Mouse (Mus musculus): ENCODE measurements around the gene Ap4b1. TPM values are rescaled to one million over a fixed set of nuclear protein-coding genes. Genes with fewer than 3 reads are reported as not detected.
"Not testable (repeated sequence)": the region's sequence is repeated elsewhere in the genome, so short reads cannot be mapped to it uniquely, and the experiment has no call there.

Ap4b1 gene
- polyA plus RNA-seq, 1 experiment from 2014 or later: 23.5 TPM

DNA sequence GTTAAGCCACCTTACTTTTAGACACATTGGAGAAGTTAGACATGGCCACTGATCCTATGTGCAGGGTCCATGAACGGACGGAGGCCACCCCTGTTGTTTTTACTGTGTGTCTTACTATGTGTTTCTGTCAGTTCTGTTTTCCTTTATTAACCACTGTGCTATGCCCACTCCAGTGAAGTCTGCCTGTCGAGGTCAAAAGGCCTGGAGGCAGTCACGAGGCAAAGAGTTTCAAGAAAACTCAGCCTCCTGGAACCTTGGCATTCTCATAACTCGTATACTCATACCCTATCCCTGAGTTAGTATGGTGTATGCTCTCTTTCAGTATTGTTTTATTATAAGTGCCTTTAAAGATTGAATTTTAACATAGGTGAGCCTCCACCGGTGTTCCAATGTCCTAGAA is 30.4 kb downstream of the Ap4b1 start:
- Histone ChIP-seq H3K36me3 (no peaks in the 10 kb centered on the region), H3K4me2 (replicated peaks) (no peak overlapping the region), H3K27me3 (no peaks in the 10 kb centered on the region), H3K4me3 (no peak overlapping the region), H3K9me3 (no peaks in the 10 kb centered on the region), H3K4me1 (no peaks in the 10 kb centered on the region), H3K27ac (replicated peaks) (no peak overlapping the region), H3K9ac (replicated peaks) (no peak overlapping the region)
- ATAC-seq (replicated peaks): no peak
- 88% methylated on average over 6 of the region's 6 CpGs for WGBS

DNA sequence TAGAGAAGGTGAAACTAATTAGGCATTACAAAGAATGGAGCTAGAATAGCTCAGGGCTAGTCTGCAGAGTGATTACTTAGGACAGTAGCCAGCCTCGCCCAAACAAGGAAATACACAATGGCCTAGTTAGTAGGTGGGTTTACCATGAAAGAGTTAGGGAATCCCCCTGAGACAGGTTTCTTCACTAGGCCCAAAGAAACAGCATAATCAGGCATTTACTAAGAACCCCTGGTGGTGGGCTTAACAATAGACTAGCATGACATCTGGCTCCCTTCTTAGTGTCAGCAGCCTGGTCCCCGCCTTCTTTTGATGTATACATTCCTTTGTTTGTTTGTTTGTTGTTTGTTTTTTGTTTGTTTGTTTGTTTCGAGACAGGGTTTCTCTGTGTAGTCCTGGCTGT is 30.9 kb downstream of the Ap4b1 start:
- H3K9me3 ChIP-seq; H3K9ac ChIP-seq (replicated peaks); H3K27me3 ChIP-seq; H3K4me3 ChIP-seq; H3K4me1 ChIP-seq; H3K4me2 ChIP-seq (replicated peaks); H3K27ac ChIP-seq (replicated peaks); ATAC-seq (replicated peaks); H3K36me3 ChIP-seq: not testable (repeated sequence)
- WGBS: 78% methylated on average over 3 of the region's 3 CpGs

DNA sequence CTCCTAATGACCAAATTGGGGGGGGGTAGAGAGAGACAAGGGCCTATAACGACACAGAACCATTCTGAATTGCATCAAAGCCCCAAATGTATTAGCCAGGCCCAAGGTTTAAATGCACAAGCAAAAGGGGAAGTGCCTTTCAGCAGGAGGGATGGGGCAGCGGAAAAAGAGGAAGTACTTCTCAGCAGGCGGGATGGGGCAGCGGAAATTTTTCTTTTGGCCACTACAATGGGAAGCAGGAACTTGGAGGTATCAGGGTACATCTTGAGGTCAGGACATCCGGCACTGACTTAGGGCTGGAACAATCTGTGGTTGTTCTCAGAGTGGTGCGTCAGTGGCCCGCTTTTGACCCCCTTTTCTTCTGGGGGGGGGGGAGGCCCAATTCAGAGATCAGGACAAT is 31.6 kb downstream of the Ap4b1 start:
- not testable (repeated sequence) for H3K4me2 ChIP-seq (replicated peaks); H3K27me3 ChIP-seq; H3K9me3 ChIP-seq; H3K36me3 ChIP-seq; ATAC-seq (replicated peaks); H3K4me3 ChIP-seq; H3K4me1 ChIP-seq; H3K27ac ChIP-seq (replicated peaks); H3K9ac ChIP-seq (replicated peaks)
- WGBS: 92% methylated on average over 7 of the region's 7 CpGs

DNA sequence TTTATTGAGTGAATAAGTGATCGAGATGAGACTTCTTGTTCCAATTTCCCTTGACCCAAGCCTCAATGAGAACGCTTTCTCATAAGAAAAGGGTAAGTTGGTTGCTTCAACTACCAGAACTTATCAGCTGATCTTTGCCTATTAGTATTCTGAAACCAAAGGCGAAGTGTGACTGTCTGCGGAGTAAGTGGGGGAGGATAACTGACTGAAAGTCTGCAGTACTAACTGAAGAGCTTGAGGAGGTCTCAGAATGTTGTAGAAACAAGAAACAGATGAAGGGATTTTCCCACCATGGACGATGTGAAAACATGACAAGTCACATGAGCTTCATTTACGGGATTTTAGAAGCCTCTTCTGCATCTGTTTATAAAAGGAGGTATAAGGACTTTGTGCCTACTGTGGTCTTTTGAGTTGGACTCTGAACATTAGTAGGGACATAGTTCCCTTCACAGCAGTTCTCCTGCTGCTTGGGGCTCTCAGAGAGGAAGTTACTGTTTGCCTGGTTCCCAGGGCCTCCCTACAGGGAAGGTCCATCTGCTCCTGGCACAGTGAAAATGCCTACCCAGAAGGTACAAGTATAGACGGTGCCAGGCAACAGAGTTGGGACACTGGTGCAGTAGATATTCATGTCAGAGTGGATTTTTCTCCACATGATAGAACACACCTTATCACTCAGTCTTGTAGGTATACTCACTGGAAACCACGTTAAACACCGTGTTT is 41.5 kb downstream of the Ap4b1 start:
- H3K9ac ChIP-seq (replicated peaks): no peak overlapping the region
- no peaks in the 10 kb centered on the region for H3K9me3 ChIP-seq
- no peak overlapping the region for H3K27ac ChIP-seq (replicated peaks)
- H3K4me3 ChIP-seq: no peak overlapping the region
- no peaks in the 10 kb centered on the region for H3K4me1 ChIP-seq
- H3K4me2 ChIP-seq (replicated peaks): no peak overlapping the region
- ATAC-seq (replicated peaks): no peak
- H3K27me3 ChIP-seq: no peaks in the 10 kb centered on the region
- WGBS: 83% methylated on average over 9 of the region's 9 CpGs
- H3K36me3 ChIP-seq: no peaks in the 10 kb centered on the region

DNA sequence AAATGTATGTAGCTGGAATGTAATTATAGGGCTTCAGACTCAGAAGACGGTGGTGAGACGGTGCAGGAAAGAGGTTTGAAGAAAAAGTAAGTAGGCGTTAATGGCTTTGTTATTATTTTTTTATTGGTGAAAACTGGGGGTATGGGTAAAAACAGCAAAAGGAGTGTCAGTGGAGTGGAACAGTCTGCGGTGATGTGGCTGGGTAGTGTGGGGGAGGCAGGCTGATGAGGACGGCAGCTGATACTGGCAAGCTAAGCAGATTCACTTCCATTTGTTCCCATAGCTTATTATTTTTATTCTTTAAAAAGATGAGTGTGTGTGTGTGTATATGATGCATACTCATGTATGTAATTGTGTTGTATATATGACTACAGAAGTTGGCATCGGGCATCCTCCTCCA is 42.2 kb downstream of the Ap4b1 start:
- no peaks in the 10 kb centered on the region for H3K27me3 ChIP-seq
- no peaks in the 10 kb centered on the region for H3K9me3 ChIP-seq
- no peaks in the 10 kb centered on the region for H3K36me3 ChIP-seq
- H3K4me3 ChIP-seq: no peak overlapping the region
- H3K4me1 ChIP-seq: no peaks in the 10 kb centered on the region
- no peak for ATAC-seq (replicated peaks)
- H3K4me2 ChIP-seq (replicated peaks): no peak overlapping the region
- no peak overlapping the region for H3K27ac ChIP-seq (replicated peaks)
- 93% methylated on average over 6 of the region's 6 CpGs for WGBS
- no peak overlapping the region for H3K9ac ChIP-seq (replicated peaks)

DNA sequence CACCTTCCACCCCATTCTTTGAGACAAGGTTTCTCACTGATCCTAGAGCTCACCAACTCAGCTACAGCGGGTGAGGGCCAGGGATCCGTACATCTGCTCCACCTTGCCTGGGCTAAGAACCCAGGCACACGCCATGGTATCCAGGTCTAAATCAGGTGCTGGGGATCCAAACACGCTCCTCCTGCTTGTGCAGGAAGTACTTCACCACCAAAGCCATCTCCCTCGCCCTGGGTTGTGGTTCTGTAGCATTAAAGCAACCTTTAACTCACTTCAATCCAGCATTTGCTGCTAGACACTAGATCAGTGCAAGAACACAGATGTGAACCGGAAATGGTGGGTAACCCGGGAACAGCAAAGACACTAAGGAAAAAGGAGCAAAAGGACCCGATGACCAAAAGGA is 42.6 kb downstream of the Ap4b1 start:
- H3K9ac ChIP-seq (replicated peaks): no peak overlapping the region
- no peaks in the 10 kb centered on the region for H3K4me1 ChIP-seq
- 89% methylated on average over 8 of the region's 8 CpGs for WGBS
- ATAC-seq (replicated peaks): no peak
- no peaks in the 10 kb centered on the region for H3K9me3 ChIP-seq
- no peak overlapping the region for H3K27ac ChIP-seq (replicated peaks)
- H3K27me3 ChIP-seq: no peaks in the 10 kb centered on the region
- H3K4me2 ChIP-seq (replicated peaks): no peak overlapping the region
- H3K4me3 ChIP-seq: no peak overlapping the region
- no peaks in the 10 kb centered on the region for H3K36me3 ChIP-seq

DNA sequence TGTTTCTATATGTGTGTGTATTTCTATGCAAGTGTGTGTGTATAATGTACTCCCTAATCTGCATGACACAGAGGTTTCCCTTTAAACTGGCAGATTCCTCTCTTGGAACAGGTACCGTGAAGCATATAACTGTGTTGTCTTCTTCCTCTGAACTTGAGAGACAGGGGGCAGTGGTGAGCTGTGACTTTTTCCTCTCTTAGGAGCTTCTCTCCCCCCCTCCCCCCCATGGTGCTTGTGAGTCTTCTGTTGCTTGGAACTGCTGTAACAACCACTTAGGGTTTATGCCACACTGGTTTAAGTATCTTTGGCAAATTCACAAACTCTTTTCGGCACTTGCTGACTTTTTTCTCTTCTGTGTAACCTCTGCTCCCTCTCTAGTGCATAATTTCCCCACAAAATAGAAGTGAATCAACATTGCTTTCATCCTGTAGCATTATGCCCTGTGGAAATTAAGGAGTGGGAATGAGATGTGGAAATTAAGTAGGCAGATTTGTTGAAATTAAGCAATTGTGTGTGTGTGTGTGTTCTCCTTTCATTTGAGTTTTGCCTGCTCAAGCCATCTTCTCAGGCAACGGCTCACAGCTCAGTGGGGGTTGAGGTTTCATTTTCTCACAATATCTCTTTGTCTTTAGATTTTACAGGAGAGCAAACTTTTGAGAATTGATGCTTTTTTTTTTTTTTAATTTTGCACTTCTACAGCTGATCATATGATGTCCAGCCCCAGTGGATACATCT is 43.4 kb downstream of the Ap4b1 start:
- Histone ChIP-seq H3K4me3 (no peak overlapping the region), H3K4me1 (no peaks in the 10 kb centered on the region), H3K36me3 (no peaks in the 10 kb centered on the region), H3K27me3 (no peaks in the 10 kb centered on the region), H3K4me2 (replicated peaks) (no peak overlapping the region), H3K9me3 (no peaks in the 10 kb centered on the region), H3K9ac (replicated peaks) (no peak overlapping the region), H3K27ac (replicated peaks) (no peak overlapping the region)
- no peak for ATAC-seq (replicated peaks)
- 52% methylated on average over 3 of the region's 3 CpGs for WGBS

DNA sequence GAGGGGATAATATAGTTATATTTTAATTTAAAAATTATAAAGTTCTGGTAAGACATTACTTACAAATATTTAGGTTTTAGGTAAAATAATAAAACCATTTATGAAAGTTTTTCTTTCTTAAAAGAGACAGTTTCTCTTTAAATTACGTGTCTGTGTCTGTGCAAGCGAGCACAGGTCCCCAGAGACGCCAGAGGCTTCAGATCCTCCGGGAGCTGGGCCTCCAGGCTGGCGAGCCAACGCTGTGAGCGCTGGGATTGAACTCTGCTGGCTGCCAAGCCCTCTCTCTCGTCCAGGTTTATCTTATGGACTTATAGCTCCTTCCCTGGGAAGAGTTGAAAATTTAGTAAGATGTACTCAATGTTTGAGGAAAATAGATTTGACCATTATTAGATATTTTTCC is 44.5 kb downstream of the Ap4b1 start:
- WGBS: 71% methylated on average over 8 of the region's 8 CpGs
- Histone ChIP-seq H3K9me3 (no peaks in the 10 kb centered on the region), H3K9ac (replicated peaks) (no peak overlapping the region), H3K27me3 (no peaks in the 10 kb centered on the region), H3K27ac (replicated peaks) (no peak overlapping the region), H3K36me3 (no peaks in the 10 kb centered on the region), H3K4me3 (no peak overlapping the region), H3K4me2 (replicated peaks) (no peak overlapping the region), H3K4me1 (no peaks in the 10 kb centered on the region)
- ATAC-seq (replicated peaks): no peak

DNA sequence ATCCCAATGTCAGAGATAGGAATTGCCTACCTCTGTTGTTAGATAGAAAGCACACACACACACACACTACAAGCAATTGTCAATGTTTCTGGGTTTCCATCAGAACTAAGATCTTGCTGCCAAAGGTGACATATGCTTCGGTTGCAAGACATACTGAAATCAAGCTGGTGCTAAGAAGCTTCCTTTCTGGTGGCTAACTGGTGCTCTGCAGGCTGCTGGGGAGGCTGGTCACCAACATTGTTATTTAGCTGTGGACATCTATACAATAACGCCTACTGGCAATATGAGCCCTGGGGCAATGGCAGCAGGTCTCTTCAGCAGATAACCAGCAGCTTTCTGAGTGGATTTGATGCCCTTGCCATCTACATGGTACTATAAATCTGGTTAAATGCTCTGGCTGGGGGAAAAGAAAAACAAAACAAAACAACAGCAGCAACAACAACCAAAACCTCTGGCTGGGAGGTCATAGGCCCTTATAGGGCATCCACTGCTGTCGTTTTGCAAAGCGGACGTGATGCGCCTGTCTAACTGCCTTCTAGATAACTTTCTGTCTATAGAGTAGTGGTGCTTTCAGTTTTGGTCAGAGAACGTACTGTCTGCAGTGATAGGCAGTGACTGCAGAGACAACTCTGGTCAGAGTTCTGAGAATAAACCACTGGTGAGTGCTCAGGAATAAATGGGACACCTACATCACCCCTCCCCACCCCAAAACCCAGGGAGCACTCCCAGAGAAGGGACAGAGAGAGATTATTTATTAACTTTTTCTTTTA is 47.9 kb downstream of the Ap4b1 start:
- Histone ChIP-seq H3K27me3 (no peaks in the 10 kb centered on the region), H3K27ac (replicated peaks) (no peak overlapping the region), H3K4me3 (no peak overlapping the region), H3K9me3 (no peaks in the 10 kb centered on the region), H3K9ac (replicated peaks) (no peak overlapping the region), H3K36me3 (no peaks in the 10 kb centered on the region), H3K4me1 (0 out of 2 replicates have a peak, but pooled peaks cover 7% of the 10 kb centered on the region), H3K4me2 (replicated peaks) (no peak overlapping the region)
- no peak for ATAC-seq (replicated peaks)
- WGBS: 90% methylated on average over 7 of the region's 7 CpGs

DNA sequence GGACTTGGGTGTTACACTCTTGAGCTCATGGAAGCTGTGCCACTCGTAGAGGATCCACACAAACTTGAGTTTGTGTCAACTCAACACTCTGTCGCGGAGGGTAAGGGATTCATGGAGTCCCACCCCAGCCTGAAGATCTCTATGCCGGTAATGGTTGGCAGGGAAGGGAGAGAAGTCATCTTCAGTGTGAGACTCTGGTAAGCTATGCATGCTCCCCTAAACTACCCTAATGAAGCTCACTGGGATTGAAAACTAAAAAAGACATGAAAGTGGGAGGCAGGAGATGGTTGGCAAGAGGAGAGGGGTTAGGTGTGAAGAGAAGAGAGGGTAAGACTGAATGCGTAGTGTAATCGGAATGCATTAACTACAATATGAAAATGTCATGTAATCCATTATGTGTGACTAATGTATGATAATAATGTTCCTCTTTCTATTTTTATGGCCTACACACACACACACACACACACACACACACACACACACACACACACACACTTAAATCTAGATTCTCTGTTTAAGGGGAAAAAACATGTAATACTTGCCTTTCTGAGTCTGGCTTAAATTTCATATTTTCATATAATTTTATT is 48.8 kb downstream of the Ap4b1 start:
- no peak overlapping the region for H3K27ac ChIP-seq (replicated peaks)
- 91% methylated on average over 6 of the region's 6 CpGs for WGBS
- ATAC-seq (replicated peaks): no peak
- H3K9me3 ChIP-seq: no peaks in the 10 kb centered on the region
- H3K9ac ChIP-seq (replicated peaks): no peak overlapping the region
- H3K4me1 ChIP-seq: 0 out of 2 replicates have a peak, but pooled peaks cover 7% of the 10 kb centered on the region
- no peak overlapping the region for H3K4me2 ChIP-seq (replicated peaks)
- no peaks in the 10 kb centered on the region for H3K36me3 ChIP-seq
- no peaks in the 10 kb centered on the region for H3K27me3 ChIP-seq
- no peak overlapping the region for H3K4me3 ChIP-seq

DNA sequence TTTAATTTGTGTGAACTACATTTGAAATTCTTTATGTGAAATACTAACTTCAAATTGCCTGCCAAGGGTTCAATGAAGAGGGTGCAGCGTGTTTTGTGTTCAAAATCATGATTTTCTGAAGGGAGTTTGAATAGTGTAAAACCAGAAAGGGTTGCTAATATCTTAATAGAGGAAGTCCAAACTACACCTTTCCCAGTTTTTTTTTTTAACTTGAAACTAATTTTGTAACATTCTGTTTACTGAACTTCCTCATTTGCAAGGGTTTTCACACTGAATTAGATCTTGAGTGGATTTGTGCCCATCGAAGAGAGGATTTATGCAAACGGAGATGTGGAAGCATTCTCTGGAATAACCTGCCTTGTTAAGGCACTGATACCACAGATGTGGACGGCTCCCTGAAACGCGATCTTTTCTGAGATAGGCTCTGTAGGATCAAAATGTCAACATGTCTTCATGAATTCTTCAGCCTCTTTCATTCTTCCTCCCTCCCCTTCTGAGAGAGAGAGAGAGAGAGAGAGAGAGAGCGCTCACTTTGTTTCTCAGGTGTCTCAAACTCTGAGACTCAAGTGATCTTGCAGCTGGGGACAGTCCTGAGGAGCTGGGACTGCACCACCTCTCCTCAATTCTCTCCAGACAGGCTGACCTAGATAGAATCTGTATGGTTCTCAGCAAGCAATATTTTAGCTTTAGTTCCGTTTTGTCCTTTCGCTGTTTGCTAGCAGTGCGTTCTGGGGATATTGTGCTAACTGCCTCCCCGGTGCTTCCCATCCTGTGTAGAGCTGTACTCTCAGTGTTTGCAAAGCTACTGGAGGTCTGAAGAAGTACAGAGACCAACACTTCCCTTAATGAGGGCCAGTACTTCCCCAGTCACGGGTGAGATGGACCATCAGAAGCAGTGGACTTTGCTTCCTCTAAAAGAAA is 49.8 kb downstream of the Ap4b1 start, which contains the start of gene Ptpn22:
Gene Ptpn22 (plus strand): TSS at position 915 of the 921 bp plus-strand sequence.
- no peaks in the 10 kb centered on the region for H3K9me3 ChIP-seq
- H3K36me3 ChIP-seq: no peaks in the 10 kb centered on the region
- 76% methylated on average over 12 of the region's 12 CpGs for WGBS
- H3K9ac ChIP-seq (replicated peaks): no peak within 1 kb of the TSS
- H3K27me3 ChIP-seq: no peaks in the 10 kb centered on the region
- ATAC-seq (replicated peaks): no peak
- H3K4me2 ChIP-seq (replicated peaks): no peak within 1 kb of the TSS
- H3K4me1 ChIP-seq: 0 out of 2 replicates have a peak, but pooled peaks cover 7% of the 10 kb centered on the region
- H3K4me3 ChIP-seq: no peak within 1 kb of the TSS
- no peak within 1 kb of the TSS for H3K27ac ChIP-seq (replicated peaks)

Data from forebrain, embryonic 15.5 days (tissue).